Mouse (Mus musculus) bone marrow, adult 2 months (tissue): ENCODE results near the gene Stkld1.

Source experiments
- CTCF ChIP-seq: fragments of 200-500 bp; IDR thresholded peaks from 2 replicates; pipeline ENCODE4 v1.5.1; 2011; ENCODE audit warnings: low read length, control low read depth; ENCODE audit not compliant: control insufficient read depth, insufficient read depth
- POLR2A ChIP-seq: fragments of 200-500 bp; IDR thresholded peaks from 2 replicates; pipeline ENCODE4 v1.6.1; 2011; ENCODE audit warnings: low read depth, mild to moderate bottlenecking, control low read depth, low read length, borderline replicate concordance; ENCODE audit not compliant: control insufficient read depth

DNA sequence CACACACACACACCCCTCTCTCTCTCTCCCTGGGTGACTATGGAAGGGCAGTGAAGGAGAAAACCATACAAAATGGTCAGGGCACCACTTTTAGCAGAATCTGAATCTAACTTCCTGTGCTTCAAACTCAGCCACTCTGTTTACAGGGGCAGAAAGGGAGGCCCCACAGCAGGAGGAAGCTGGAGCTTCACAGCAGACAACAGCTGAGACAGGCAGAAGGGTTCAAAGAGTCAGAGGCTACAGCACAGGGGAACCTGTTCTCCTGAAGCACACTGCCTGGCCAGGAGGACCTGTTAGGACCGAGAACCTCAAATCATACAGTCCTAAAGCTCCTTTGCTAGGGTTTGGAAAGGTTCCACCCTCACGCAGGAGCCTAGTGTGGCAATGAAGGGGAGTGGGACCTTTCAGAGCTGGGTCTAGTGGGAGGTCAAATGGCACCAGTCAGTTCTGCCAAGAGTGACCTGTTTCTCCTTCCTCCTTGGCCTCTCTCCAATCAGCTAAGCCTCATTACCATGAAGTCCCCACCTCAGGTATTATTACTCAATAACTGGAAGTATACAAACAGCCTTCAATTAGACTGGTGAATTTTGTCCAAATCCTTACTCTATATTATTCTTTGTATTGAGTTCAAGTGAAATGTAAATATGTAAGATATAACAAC is 21.0 kb downstream of the Stkld1 start:
- TF ChIP-seq CTCF (no peak), POLR2A (no peak)
